Mouse (Mus musculus) heart, adult 2 months (tissue): ENCODE measurements around the gene Ifi47. TPM values are rescaled to one million over a fixed set of nuclear protein-coding genes. Genes with fewer than 3 reads are reported as not detected.
A peak's percentile ranks its signal among the peaks of the same experiment; 100 is the strongest.
"Not testable (repeated sequence)": the region's sequence is repeated elsewhere in the genome, so short reads cannot be mapped to it uniquely, and the experiment has no call there.

Experiments
- DNase-seq, 2 experiments: peaks; one replicate each; pipeline ENCODE4 v3.0.0; 2021
- H3K27ac ChIP-seq: fragments of 200-600 bp; 2 replicates; pipeline ENCODE4 v1.8.1; 2022
- H3K27me3 ChIP-seq: fragments of 200-500 bp; 2 replicates; pipeline ENCODE4 v1.6.1; 2012; ENCODE audit warnings: mild to moderate bottlenecking, low read length, inconsistent platforms, mixed read lengths; ENCODE audit not compliant: control insufficient read depth, insufficient read depth
- H3K36me3 ChIP-seq: fragments of 200-500 bp; 2 replicates; pipeline ENCODE4 v1.6.1; 2012; ENCODE audit warnings: low read length, inconsistent platforms; ENCODE audit not compliant: control insufficient read depth, insufficient read depth
- H3K4me1 ChIP-seq: fragments of 200-500 bp; 2 replicates; pipeline ENCODE4 v1.6.1; 2011; ENCODE audit warnings: low read length; ENCODE audit not compliant: control insufficient read depth, insufficient read depth
- H3K4me3 ChIP-seq: fragments of 200-600 bp; 2 replicates; pipeline ENCODE4 v1.8.1; 2022
- H3K79me2 ChIP-seq: fragments of 200-500 bp; replicated peaks from 2 replicates; pipeline ENCODE4 v1.6.1; 2012; ENCODE audit warnings: mild to moderate bottlenecking, inconsistent platforms, low read length, moderate library complexity, mixed read lengths; ENCODE audit not compliant: control insufficient read depth, insufficient read depth
- H3K9ac ChIP-seq: fragments of 200-500 bp; 2 replicates; pipeline ENCODE4 v1.6.1; 2012; ENCODE audit warnings: low read depth, mild to moderate bottlenecking, control low read depth, inconsistent platforms, low read length, mixed read lengths
- CTCF ChIP-seq: fragments of 200-600 bp; IDR thresholded peaks from 2 replicates; pipeline ENCODE4 v1.8.1; 2022; ENCODE audit warnings: antibody characterized with exemption, mild to moderate bottlenecking, moderate library complexity
- EP300 ChIP-seq: fragments of 200-500 bp; IDR thresholded peaks from 2 replicates; pipeline ENCODE4 v1.6.1; 2011; ENCODE audit warnings: low read depth, low read length, control low read depth; ENCODE audit not compliant: insufficient read depth
- POLR2A ChIP-seq: fragments of 200-500 bp; IDR thresholded peaks from 2 replicates; pipeline ENCODE4 v1.6.1; 2011; ENCODE audit warnings: mild to moderate bottlenecking, low read depth, low read length, control low read depth; ENCODE audit not compliant: insufficient read depth
- WGBS: fragments of 180-500 bp; shearing (Covaris S2); methylation state at CpG from one replicate; pipeline ENCODE4 v1.1.7; 2018; 5-methylcytosine and 5-hydroxymethylcytosine counted together
- intact Hi-C: fragments of 180-260 bp; cut with DNase I; formaldehyde crosslinking; loops from one replicate; pipeline ENCODE4 v1.15.1; 2025
- long read RNA-seq: library from polyadenylated mRNA; stranded (forward); transcript quantifications from one replicate; pipeline ENCODE4 v2.0.0, GENCODE M21; 2021
- polyA plus RNA-seq: library from polyadenylated mRNA; depleted of rRNA; stranded (reverse); fragments of >200 nt; gene quantifications from 2 replicates; pipeline ENCODE4 v1.2.3, GENCODE M21; 2012; rRNA removed
- total RNA-seq, 2 experiments: library from RNA; stranded (reverse); gene quantifications; 2 replicates each; pipeline ENCODE4 v1.2.3; 2021

Ifi47 gene
- 1 to 10 TPM; 2.5 to 3.3 TPM for total RNA-seq
- polyA plus RNA-seq, result 2.6 and 3.3 TPM in 2 replicates
- long read RNA-seq, partial matches to known transcripts, result 0 of 5 reads
- long read RNA-seq, other reads (novel, unspliced or antisense), result 1 of 5 reads

GRCm38 (mm10) chr11:49076001-49076757 is at the start of gene Ifi47:
TSS of gene Ifi47 (plus strand) at chr11:49076587.
- TF ChIP-seq POLR2A, result peak; percentile 69
- TF ChIP-seq CTCF, result peak; percentile 51
- peak; percentile 82; the same call in 1 of the 2 replicates for TF ChIP-seq EP300
- H3K4me1 ChIP-seq, H3K36me3 ChIP-seq, H3K27me3 ChIP-seq, H3K79me2 ChIP-seq: not testable (repeated sequence)
- peak in 1 of 2 experiments; percentile 49 for DNase-seq
- WGBS, result 21% methylated on average over 6 of the region's 6 CpGs
- Histone ChIP-seq H3K27ac (peak within 1 kb of the TSS; percentile 90), H3K9ac (peak within 1 kb of the TSS; percentile 44; the same call in 1 of the 2 replicates), H3K4me3 (peak within 1 kb of the TSS; percentile 3; the same call in 1 of the 2 replicates)
- intact Hi-C loops, result loop anchor here (5.0 kb wide), 1 partner anchor 79 kb away; no protein-coding TSS in a partner anchor

- H3K27ac ChIP-seq, H3K9ac ChIP-seq, DNase-seq, H3K79me2 ChIP-seq, H3K4me1 ChIP-seq, H3K27me3 ChIP-seq, intact Hi-C loops, H3K4me3 ChIP-seq, H3K36me3 ChIP-seq: not testable (repeated sequence)
These were observed 26.3 kb upstream of the Ifi47 start for GRCm38 (mm10) chr11:49050064-49050463.

GRCm38 (mm10) chr11:49051093-49051891 is 25.1 kb upstream of the Ifi47 start, which contains the start of gene 9930111J21Rik2:
TSS of gene 9930111J21Rik2 (minus strand) at chr11:49051242.
- H3K36me3 ChIP-seq, H3K4me3 ChIP-seq, DNase-seq, H3K4me1 ChIP-seq, H3K27me3 ChIP-seq, H3K9ac ChIP-seq, H3K79me2 ChIP-seq, intact Hi-C loops, H3K27ac ChIP-seq: not testable (repeated sequence)
- WGBS, result 56% methylated on average over 1 of the region's 6 CpGs

- H3K9ac ChIP-seq, DNase-seq, H3K4me1 ChIP-seq, H3K79me2 ChIP-seq, H3K27ac ChIP-seq, H3K36me3 ChIP-seq, H3K27me3 ChIP-seq, intact Hi-C loops, H3K4me3 ChIP-seq: not testable (repeated sequence)
- no CpG with 5 or more reads among the region's 5 CpGs for WGBS
These were observed 24.5 kb upstream of the Ifi47 start for GRCm38 (mm10) chr11:49051894-49052293.

- WGBS, result 34% methylated on average over 2 of the region's 3 CpGs
- H3K27ac ChIP-seq, H3K4me1 ChIP-seq, DNase-seq, H3K36me3 ChIP-seq, intact Hi-C loops, H3K79me2 ChIP-seq, H3K27me3 ChIP-seq, H3K4me3 ChIP-seq, H3K9ac ChIP-seq: not testable (repeated sequence)
These were observed 16.3 kb upstream of the Ifi47 start for GRCm38 (mm10) chr11:49060061-49060460.

GRCm38 (mm10) chr11:49061865-49062264 is 14.5 kb upstream of the Ifi47 start:
- DNase-seq, H3K4me3 ChIP-seq, H3K4me1 ChIP-seq, H3K36me3 ChIP-seq, H3K27ac ChIP-seq, H3K79me2 ChIP-seq, H3K9ac ChIP-seq, H3K27me3 ChIP-seq, intact Hi-C loops: not testable (repeated sequence)
- WGBS, result 47% methylated on average over 2 of the region's 2 CpGs
